Mouse (Mus musculus) lung, adult 2 months (tissue): ENCODE measurements around the gene Snw1.

Source experiments
- CTCF ChIP-seq: fragments of 200-500 bp; IDR thresholded peaks from 2 replicates; pipeline ENCODE4 v1.5.1; 2011; ENCODE audit warnings: mild to moderate bottlenecking, low read length, control low read depth; ENCODE audit not compliant: insufficient read depth
- POLR2A ChIP-seq: fragments of 200-500 bp; IDR thresholded peaks from 2 replicates; pipeline ENCODE4 v1.6.1; 2011; ENCODE audit warnings: low read depth, mild to moderate bottlenecking, control low read depth, low read length, borderline replicate concordance; ENCODE audit errors: extremely low read depth

GRCm38 (mm10) chr12:87474756-87475155 is 2.7 kb upstream of the Snw1 start:
- no peak for TF ChIP-seq CTCF
- no peak for TF ChIP-seq POLR2A
